Mouse (Mus musculus): Measurements from ENCODE around the gene Fbxl13. TPM values are rescaled to one million over a fixed set of nuclear protein-coding genes. Genes with fewer than 3 reads are reported as not detected.

The Fbxl13 gene
- polyA plus RNA-seq, 1 experiment from 2014 or later, result 0.46 TPM

GRCm38 (mm10) chr5:21482446-21483222, 162.8 kb downstream of the Fbxl13 start:
- Histone ChIP-seq H3K9ac (ENCODE audit: low read depth, low read length) (no peak overlapping the region), H3K4me1 (replicated peaks; ENCODE audit: insufficient read depth, low read length) (no peaks in the 10 kb centered on the region), H3K27me3 (ENCODE audit: insufficient read depth, low read length) (no peaks in the 10 kb centered on the region), H3K36me3 (ENCODE audit: insufficient read depth, low read length) (no peaks in the 10 kb centered on the region), H3K27ac (no peak overlapping the region), H3K4me2 (ENCODE audit: low read length) (no peak overlapping the region), H3K4me3 (replicated peaks; ENCODE audit: low read depth, low read length) (no peak overlapping the region), H3K9me3 (replicated peaks; ENCODE audit: low read length) (no peaks in the 10 kb centered on the region)
- no peak for DNase-seq (ENCODE audit: low spot score)
- no peak for TF ChIP-seq CTCF (IDR thresholded peaks at IDR 0.05; ENCODE audit: low read depth)
- no peak for ATAC-seq (replicated peaks; ENCODE audit: low FRiP score, low read depth)
- WGBS, result 58% methylated on average over 11 of the region's 11 CpGs

- H3K4me1 ChIP-seq (replicated peaks; ENCODE audit: insufficient read depth, low read length), result no peaks in the 10 kb centered on the region
- no peak for TF ChIP-seq CTCF (IDR thresholded peaks at IDR 0.05; ENCODE audit: low read depth)
- 91% methylated on average over 6 of the region's 6 CpGs for WGBS
- no peaks in the 10 kb centered on the region for H3K9me3 ChIP-seq (replicated peaks; ENCODE audit: low read length)
- H3K27me3 ChIP-seq (ENCODE audit: insufficient read depth, low read length), result no peaks in the 10 kb centered on the region
- H3K4me3 ChIP-seq (replicated peaks; ENCODE audit: low read depth, low read length), result no peak overlapping the region
- ATAC-seq (replicated peaks; ENCODE audit: low FRiP score, low read depth) (no peak), DNase-seq (ENCODE audit: low spot score) (no peak)
- no peak overlapping the region for H3K9ac ChIP-seq (ENCODE audit: low read depth, low read length)
- no peaks in the 10 kb centered on the region for H3K36me3 ChIP-seq (ENCODE audit: insufficient read depth, low read length)
- H3K4me2 ChIP-seq (ENCODE audit: low read length), result no peak overlapping the region
- H3K27ac ChIP-seq, result no peak overlapping the region
Measured at GRCm38 (mm10) chr5:21481521-21481920, 163.9 kb downstream of the Fbxl13 start.

- Histone ChIP-seq H3K9ac (ENCODE audit: low read depth, low read length) (no peak overlapping the region), H3K36me3 (ENCODE audit: insufficient read depth, low read length) (no peaks in the 10 kb centered on the region), H3K9me3 (replicated peaks; ENCODE audit: low read length) (no peaks in the 10 kb centered on the region), H3K4me1 (replicated peaks; ENCODE audit: insufficient read depth, low read length) (no peaks in the 10 kb centered on the region), H3K27ac (no peak overlapping the region), H3K27me3 (ENCODE audit: insufficient read depth, low read length) (no peaks in the 10 kb centered on the region), H3K4me3 (replicated peaks; ENCODE audit: low read depth, low read length) (no peak overlapping the region), H3K4me2 (ENCODE audit: low read length) (no peak overlapping the region)
- no peak for TF ChIP-seq CTCF (IDR thresholded peaks at IDR 0.05; ENCODE audit: low read depth)
- WGBS, result 86% methylated on average over 5 of the region's 5 CpGs
- ATAC-seq (replicated peaks; ENCODE audit: low FRiP score, low read depth) (no peak), DNase-seq (ENCODE audit: low spot score) (no peak)
Measured at GRCm38 (mm10) chr5:21479746-21480145, 165.7 kb downstream of the Fbxl13 start.

- H3K27me3 ChIP-seq (ENCODE audit: insufficient read depth, low read length), result no peaks in the 10 kb centered on the region
- H3K9me3 ChIP-seq (replicated peaks; ENCODE audit: low read length), result no peaks in the 10 kb centered on the region
- no peak overlapping the region for H3K4me2 ChIP-seq (ENCODE audit: low read length)
- DNase-seq (ENCODE audit: low spot score), result no peak
- no peak overlapping the region for H3K4me3 ChIP-seq (replicated peaks; ENCODE audit: low read depth, low read length)
- H3K27ac ChIP-seq, result no peak overlapping the region
- ATAC-seq (replicated peaks; ENCODE audit: low FRiP score, low read depth), result no peak
- H3K36me3 ChIP-seq (ENCODE audit: insufficient read depth, low read length), result no peaks in the 10 kb centered on the region
- H3K9ac ChIP-seq (ENCODE audit: low read depth, low read length), result no peak overlapping the region
- 91% methylated on average over 5 of the region's 5 CpGs for WGBS
- no peaks in the 10 kb centered on the region for H3K4me1 ChIP-seq (replicated peaks; ENCODE audit: insufficient read depth, low read length)
- TF ChIP-seq CTCF (IDR thresholded peaks at IDR 0.05; ENCODE audit: low read depth), result no peak
Measured at GRCm38 (mm10) chr5:21478428-21478827, 167.0 kb downstream of the Fbxl13 start.

- ATAC-seq (replicated peaks; ENCODE audit: low FRiP score, low read depth), result no peak
- TF ChIP-seq CTCF (IDR thresholded peaks at IDR 0.05; ENCODE audit: low read depth), result no peak
- Histone ChIP-seq H3K36me3 (ENCODE audit: insufficient read depth, low read length) (no peaks in the 10 kb centered on the region), H3K4me2 (ENCODE audit: low read length) (no peak overlapping the region), H3K9ac (ENCODE audit: low read depth, low read length) (no peak overlapping the region), H3K27ac (no peak overlapping the region), H3K4me1 (replicated peaks; ENCODE audit: insufficient read depth, low read length) (no peaks in the 10 kb centered on the region), H3K4me3 (replicated peaks; ENCODE audit: low read depth, low read length) (no peak overlapping the region), H3K9me3 (replicated peaks; ENCODE audit: low read length) (no peaks in the 10 kb centered on the region), H3K27me3 (ENCODE audit: insufficient read depth, low read length) (no peaks in the 10 kb centered on the region)
- 82% methylated on average over 12 of the region's 12 CpGs for WGBS
- DNase-seq (ENCODE audit: low spot score), result no peak
Measured at GRCm38 (mm10) chr5:21468100-21468499, 177.3 kb downstream of the Fbxl13 start.

- Histone ChIP-seq H3K4me1 (replicated peaks; ENCODE audit: insufficient read depth, low read length) (no peaks in the 10 kb centered on the region), H3K9ac (ENCODE audit: low read depth, low read length) (no peak overlapping the region), H3K27me3 (ENCODE audit: insufficient read depth, low read length) (no peaks in the 10 kb centered on the region), H3K27ac (peak overlapping the region; percentile 37; the same call in 1 of the 2 replicates), H3K9me3 (replicated peaks; ENCODE audit: low read length) (no peaks in the 10 kb centered on the region), H3K4me3 (replicated peaks; ENCODE audit: low read depth, low read length) (no peak overlapping the region), H3K4me2 (ENCODE audit: low read length) (no peak overlapping the region), H3K36me3 (ENCODE audit: insufficient read depth, low read length) (no peaks in the 10 kb centered on the region)
- DNase-seq (ENCODE audit: low spot score) (peak; percentile 79), ATAC-seq (replicated peaks; ENCODE audit: low FRiP score, low read depth) (no peak; the same call in 1 of the 2 replicates)
- TF ChIP-seq CTCF (IDR thresholded peaks at IDR 0.05; ENCODE audit: low read depth), result no peak
- WGBS, result 39% methylated on average over 7 of the region's 7 CpGs
Measured at GRCm38 (mm10) chr5:21467387-21467786, 178.0 kb downstream of the Fbxl13 start.

Measured in kidney, postnatal 0 days (tissue).